Mouse (Mus musculus): ENCODE measurements at regions not wholly inside any gene's neighbourhood (a gene's known extent, or its start where the extent isn't known, plus 50 kb on each side); places are given as distances from the start of the nearest gene placed in this dataset.

DNA sequence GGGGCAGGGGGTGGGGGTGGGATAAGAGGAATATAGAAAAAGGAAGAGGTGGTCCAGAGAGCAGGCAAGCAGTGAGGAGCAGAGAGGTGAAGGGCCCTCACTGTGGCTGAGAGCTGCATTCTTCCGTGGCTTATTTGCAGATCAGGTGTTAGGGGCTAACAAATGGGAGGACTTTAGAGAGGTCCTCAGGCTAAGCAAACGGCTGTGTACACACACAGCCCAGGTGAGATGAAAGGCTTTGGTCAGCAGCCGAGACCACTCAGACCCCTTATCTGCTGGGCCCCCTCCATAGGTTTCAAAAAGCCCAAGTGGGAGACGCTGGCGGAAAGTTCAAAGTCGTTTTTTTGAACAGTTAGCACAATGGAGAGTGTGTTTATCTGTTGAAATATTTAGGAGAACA, 252.9 kb upstream of the Irx5 start:
- TF ChIP-seq CTCF (conservative IDR thresholded peaks at IDR 0.05; ENCODE audit: low read length), result no peak
- TF ChIP-seq POU5F1 (IDR thresholded peaks at IDR 0.05; ENCODE audit: borderline replicate concordance, low read length), result no peak

All from E14TG2a.4 (cell line).